In the genomic region with DNA sequence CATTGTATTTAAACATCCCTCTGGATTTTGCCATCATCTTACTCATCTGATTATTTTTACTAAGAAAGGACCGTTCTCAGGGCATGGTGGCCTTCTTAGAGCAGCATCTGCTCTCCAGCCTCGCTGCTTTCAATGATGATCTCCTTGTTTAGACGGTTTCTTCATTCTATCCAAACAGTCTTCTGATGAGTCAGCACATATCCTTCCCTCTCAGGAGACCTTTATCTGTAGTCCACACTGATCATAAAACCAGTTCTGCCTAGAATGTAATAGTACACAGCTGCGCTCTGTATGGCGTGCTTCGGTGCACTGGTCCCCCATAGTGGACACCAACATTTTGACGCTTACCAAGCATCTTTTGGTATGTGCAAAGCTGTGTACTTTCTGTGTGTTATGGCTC, we compare ENCODE assay signal across 25 mouse cellular contexts. TPM values are rescaled to one million over a fixed set of nuclear protein-coding genes. Genes with fewer than 3 reads are reported as not detected.
DNase-seq lines count a peak whose midpoint lies in the region; ATAC-seq and TF ChIP-seq lines count a peak whose summit lies in the region.
"Had no signal": no experiment of that assay in that cellular context is flagged by ENCODE, and none has a peak within 500 bp of the region (broad histone marks: within the 10 kb centered on the region; RNA-seq: fewer than 3 reads in every experiment).

No protein-coding gene starts in this region.

- peak; percentile 53 for ATAC-seq in liver, embryonic 11.5 days (replicated peaks; ENCODE audit: low FRiP score)
- ATAC-seq in common myeloid progenitor, adult 5-6 weeks (replicated peaks; ENCODE audit: low read depth, poor library complexity, severe bottlenecking), result peak; percentile 33; the same call in 1 of the 2 replicates
- peak; percentile 77 for ATAC-seq in liver, embryonic 13.5 days (ENCODE audit: low read depth)
- no peak for ATAC-seq in midbrain, embryonic 13.5 days
- ATAC-seq: activated CD4-positive, CD25-positive, alpha-beta regulatory T cell, adult 4 months; forebrain, embryonic 13.5 days; midbrain, embryonic 16.5 days had no signal

- no peaks in the 10 kb centered on the region for H3K9me3 ChIP-seq in liver, embryonic 11.5 days (ENCODE audit: control insufficient read depth, low read length)
- H3K9me3 ChIP-seq in liver, embryonic 13.5 days (replicated peaks), result no peaks in the 10 kb centered on the region
- H3K9me3 ChIP-seq in midbrain, embryonic 13.5 days, result no peaks in the 10 kb centered on the region
- H3K9me3 ChIP-seq: embryonic facial prominence, embryonic 10.5 days; forebrain, embryonic 13.5 days; heart, embryonic 15.5 days; hindbrain, embryonic 10.5 days; neural tube, embryonic 15.5 days had no signal

- no peak for TF ChIP-seq CTCF in olfactory bulb, adult 2 months (IDR thresholded peaks at IDR 0.05; ENCODE audit: insufficient read depth, low read depth, low read length)

- no peak overlapping the region for H3K27ac ChIP-seq in liver, embryonic 11.5 days (ENCODE audit: low read depth, low read length)
- H3K27ac ChIP-seq in liver, embryonic 13.5 days, result no peak overlapping the region
- H3K27ac ChIP-seq in olfactory bulb, adult 2 months (ENCODE audit: insufficient read depth, low read depth, low read length), result 0 out of 2 replicates have a peak overlapping the region, but pooled peaks have one; percentile 46
- H3K27ac ChIP-seq in midbrain, embryonic 13.5 days, result no peak overlapping the region
- H3K27ac ChIP-seq: embryonic facial prominence, embryonic 10.5 days; forebrain, embryonic 13.5 days; heart, adult 2 months; heart, embryonic 15.5 days; hindbrain, embryonic 10.5 days; macrophage; neural tube, embryonic 15.5 days had no signal

- H3K9ac ChIP-seq in liver, embryonic 11.5 days (ENCODE audit: low read depth, low read length), result no peak overlapping the region
- no peak overlapping the region for H3K9ac ChIP-seq in liver, embryonic 13.5 days
- no peak overlapping the region for H3K9ac ChIP-seq in midbrain, embryonic 13.5 days (replicated peaks)
- H3K9ac ChIP-seq: forebrain, embryonic 13.5 days; heart, embryonic 15.5 days; neural tube, embryonic 15.5 days had no signal

- H3K36me3 ChIP-seq in liver, embryonic 11.5 days (ENCODE audit: control insufficient read depth, insufficient read depth, low read length), result no peaks in the 10 kb centered on the region
- no peaks in the 10 kb centered on the region for H3K36me3 ChIP-seq in liver, embryonic 13.5 days
- H3K36me3 ChIP-seq in midbrain, embryonic 13.5 days, result no peaks in the 10 kb centered on the region
- H3K36me3 ChIP-seq: embryonic facial prominence, embryonic 10.5 days; heart, embryonic 15.5 days; hindbrain, embryonic 10.5 days; neural tube, embryonic 15.5 days had no signal

- no peaks in the 10 kb centered on the region for H3K27me3 ChIP-seq in liver, embryonic 11.5 days (replicated peaks; ENCODE audit: control insufficient read depth, insufficient read depth, low read length)
- H3K27me3 ChIP-seq in liver, embryonic 13.5 days, result no peaks in the 10 kb centered on the region
- H3K27me3 ChIP-seq in midbrain, embryonic 13.5 days, result no peaks in the 10 kb centered on the region
- H3K27me3 ChIP-seq: forebrain, embryonic 13.5 days; heart, embryonic 15.5 days; neural tube, embryonic 15.5 days had no signal

- WGBS in liver, embryonic 11.5 days, result 73% methylated on average over 7 of the region's 7 CpGs
- WGBS in liver, embryonic 13.5 days (ENCODE audit: insufficient replicate concordance), result 54% methylated on average over 7 of the region's 7 CpGs
- 71% methylated on average over 7 of the region's 7 CpGs for WGBS in olfactory bulb, adult 2 months
- 93% methylated on average over 7 of the region's 7 CpGs for WGBS in midbrain, embryonic 13.5 days

- no peak for DNase-seq in liver, embryonic 11.5 days (ENCODE audit: low spot score)
- no peak for DNase-seq in liver
- DNase-seq in liver, embryonic 13.5 days, result no peak
- DNase-seq in gastrocnemius, postnatal 25 days, result no peak
- DNase-seq in kidney, adult 9 months, result no peak
- DNase-seq: adrenal gland, postnatal 14 days; cerebellum, postnatal 25 days; gastrocnemius, postnatal 14 days; heart, adult 2 months; kidney, adult 8-10 months; kidney, postnatal 36 days; layer of hippocampus, adult 9-11 months; lung, adult 2 months; right cerebral cortex, postnatal 25 days had no signal

- no peak overlapping the region for H3K4me2 ChIP-seq in liver, embryonic 11.5 days
- H3K4me2 ChIP-seq in liver, embryonic 13.5 days, result no peak overlapping the region
- H3K4me2 ChIP-seq in midbrain, embryonic 13.5 days (replicated peaks), result no peak overlapping the region
- H3K4me2 ChIP-seq: forebrain, embryonic 13.5 days; heart, embryonic 15.5 days; neural tube, embryonic 15.5 days had no signal

- H3K4me1 ChIP-seq in liver, embryonic 11.5 days (replicated peaks; ENCODE audit: control insufficient read depth, insufficient read depth, low read length), result no peaks in the 10 kb centered on the region
- peaks cover 17% of the 10 kb centered on the region for H3K4me1 ChIP-seq in liver, embryonic 13.5 days (replicated peaks)
- H3K4me1 ChIP-seq in olfactory bulb, adult 2 months (ENCODE audit: control insufficient read depth, insufficient read depth, low read length), result peaks cover 8% of the 10 kb centered on the region; the same call in 1 of the 2 replicates
- 0 out of 2 replicates have a peak, but pooled peaks cover 3% of the 10 kb centered on the region for H3K4me1 ChIP-seq in midbrain, embryonic 13.5 days (replicated peaks)
- H3K4me1 ChIP-seq: embryonic facial prominence, embryonic 10.5 days; forebrain, embryonic 13.5 days; hindbrain, embryonic 10.5 days; neural tube, embryonic 15.5 days had no signal

- TF ChIP-seq POLR2A in olfactory bulb, adult 2 months (IDR thresholded peaks at IDR 0.05; ENCODE audit: insufficient read depth, low read depth, low read length), result no peak

- H3K4me3 ChIP-seq in liver, embryonic 11.5 days (ENCODE audit: low read depth, low read length), result no peak overlapping the region
- no peak overlapping the region for H3K4me3 ChIP-seq in liver, embryonic 13.5 days (replicated peaks)
- no peak overlapping the region for H3K4me3 ChIP-seq in olfactory bulb, adult 2 months (ENCODE audit: insufficient read depth, low read depth, low read length)
- H3K4me3 ChIP-seq in midbrain, embryonic 13.5 days (replicated peaks), result no peak overlapping the region
- H3K4me3 ChIP-seq: embryonic facial prominence, embryonic 10.5 days; forebrain, embryonic 13.5 days; heart, adult 2 months; heart, embryonic 15.5 days; hindbrain, embryonic 10.5 days; neural tube, embryonic 15.5 days had no signal

RNA-seq across cellular contexts. Expression of gene Slc44a1, which starts 19.5 kb away (rescaled TPM):
- polyA plus RNA-seq in liver, embryonic 11.5 days (2014; fragmentation: Nextera tagmentation; extraction: Ambion mirVana), result 19.2 and 20.8 TPM in 2 replicates
- 8.1 and 8.6 TPM in 2 replicates for total RNA-seq in common myeloid progenitor, adult 5-6 weeks (2017)
- polyA plus RNA-seq in liver, embryonic 13.5 days (2015; fragmentation: Nextera tagmentation; extraction: Ambion mirVana), result 8.9 and 10.6 TPM in 2 replicates
- not detected in 2 replicates for polyA plus RNA-seq in olfactory bulb, adult 2 months (2012; ENCODE audit: insufficient read depth, insufficient read length, low replicate concordance, missing spikeins)
- 10 to 100 TPM; 16.2 to 18.6 TPM for total RNA-seq in gastrocnemius, postnatal 25 days (2021)
- 7.9 and 11.6 TPM in 2 replicates for polyA plus RNA-seq in midbrain, embryonic 13.5 days (2015; fragmentation: Nextera tagmentation; extraction: Ambion mirVana)
